11 mouse cellular contexts compared by ENCODE assay signal in genomic region chr7:142092991-142093390, GRCm38 (mm10). TPM values are rescaled to one million over a fixed set of nuclear protein-coding genes. Genes with fewer than 3 reads are reported as not detected.
DNase-seq lines count a peak whose midpoint lies in the region; ATAC-seq and TF ChIP-seq lines count a peak whose summit lies in the region.
"Had no signal": no experiment of that assay in that cellular context is flagged by ENCODE, and none has a peak within 500 bp of the region (broad histone marks: within the 10 kb centered on the region; RNA-seq: fewer than 3 reads in every experiment).

No protein-coding gene starts in this region.

- no peak for TF ChIP-seq CTCF in gastrocnemius, adult 2 months (IDR thresholded peaks at IDR 0.05)
- no peak for TF ChIP-seq CTCF in liver, embryonic 14.5 days (IDR thresholded peaks at IDR 0.05; ENCODE audit: low read depth)

- H3K9ac ChIP-seq in neural tube, embryonic 11.5 days (ENCODE audit: low read length): peak overlapping the region; percentile 35
- H3K9ac ChIP-seq in liver, embryonic 14.5 days (replicated peaks): peak overlapping the region; percentile 98
- H3K9ac ChIP-seq in stomach, embryonic 16.5 days (ENCODE audit: low read length): no peak overlapping the region
- no peak overlapping the region; the same call in 1 of the 2 replicates for H3K9ac ChIP-seq in intestine, embryonic 15.5 days
- H3K9ac ChIP-seq: lung, embryonic 15.5 days had no signal

- H3K9me3 ChIP-seq in neural tube, embryonic 11.5 days (ENCODE audit: control insufficient read depth, low read length): no peaks in the 10 kb centered on the region
- H3K9me3 ChIP-seq in liver, embryonic 14.5 days (ENCODE audit: control insufficient read depth, low read length): no peaks in the 10 kb centered on the region
- H3K9me3 ChIP-seq in stomach, embryonic 16.5 days (replicated peaks; ENCODE audit: control insufficient read depth, low read length): no peaks in the 10 kb centered on the region
- no peaks in the 10 kb centered on the region for H3K9me3 ChIP-seq in intestine, embryonic 15.5 days
- H3K9me3 ChIP-seq: lung, embryonic 15.5 days had no signal

- 45% methylated on average over 1 of the region's 1 CpGs for WGBS in neural tube, embryonic 11.5 days
- 36% methylated on average over 1 of the region's 1 CpGs for WGBS in liver, embryonic 14.5 days (ENCODE audit: insufficient replicate concordance)
- 55% methylated on average over 1 of the region's 1 CpGs for WGBS in stomach, embryonic 16.5 days
- WGBS in intestine, embryonic 15.5 days: 71% methylated on average over 1 of the region's 1 CpGs

- H3K4me2 ChIP-seq in neural tube, embryonic 11.5 days (ENCODE audit: low read depth): peak overlapping the region; percentile 97
- H3K4me2 ChIP-seq in liver, embryonic 14.5 days (ENCODE audit: low read depth): peak overlapping the region; percentile 89
- H3K4me2 ChIP-seq in stomach, embryonic 16.5 days (ENCODE audit: low read depth, low read length): no peak overlapping the region
- H3K4me2 ChIP-seq in intestine, embryonic 15.5 days (replicated peaks): no peak overlapping the region; the same call in 1 of the 2 replicates

- no peak for DNase-seq in gastrocnemius, adult 2 months
- DNase-seq in gastrocnemius, postnatal 25 days: no peak
- no peak for DNase-seq in neural tube, embryonic 11.5 days (ENCODE audit: low spot score)
- DNase-seq in neural tube, embryonic 10.5 days (ENCODE audit: extremely low spot score, low spot score): no peak
- DNase-seq in liver, embryonic 14.5 days (ENCODE audit: low read depth in 3 of 3, low spot score in 3 of 3): no peak
- DNase-seq in urinary bladder, postnatal 36 days (ENCODE audit: low spot score in 2 of 2): no peak
- DNase-seq: B cell, adult 2 months had no signal

- no peaks in the 10 kb centered on the region for H3K36me3 ChIP-seq in neural tube, embryonic 11.5 days (ENCODE audit: control insufficient read depth, insufficient read depth, low read length)
- peaks cover 5% of the 10 kb centered on the region for H3K36me3 ChIP-seq in liver, embryonic 14.5 days (replicated peaks; ENCODE audit: control insufficient read depth, insufficient read depth, low read depth)
- H3K36me3 ChIP-seq in stomach, embryonic 16.5 days (ENCODE audit: control insufficient read depth, insufficient read depth, low read length): no peaks in the 10 kb centered on the region
- no peaks in the 10 kb centered on the region for H3K36me3 ChIP-seq in intestine, embryonic 15.5 days
- H3K36me3 ChIP-seq: lung, embryonic 15.5 days had no signal

- peaks cover 52% of the 10 kb centered on the region for H3K4me1 ChIP-seq in neural tube, embryonic 11.5 days (ENCODE audit: control insufficient read depth, insufficient read depth, low read length)
- H3K4me1 ChIP-seq in liver, embryonic 14.5 days (replicated peaks; ENCODE audit: control insufficient read depth in 2 of 2, insufficient read depth in 2 of 2, low read length in 1 of 2): peaks cover 43 to 56% of the 10 kb centered on the region in 2 experiments
- peaks cover 26% of the 10 kb centered on the region for H3K4me1 ChIP-seq in stomach, embryonic 16.5 days (ENCODE audit: control insufficient read depth, insufficient read depth, low read length)
- H3K4me1 ChIP-seq in intestine, embryonic 15.5 days (replicated peaks): peaks cover 23% of the 10 kb centered on the region

- TF ChIP-seq EP300 in liver, embryonic 14.5 days (IDR thresholded peaks at IDR 0.05; ENCODE audit: low read depth): no peak

- ATAC-seq in neural tube, embryonic 11.5 days (ENCODE audit: insufficient read depth, low FRiP score, low TSS enrichment): no peak
- no peak for ATAC-seq in liver, embryonic 14.5 days (ENCODE audit: insufficient read depth)
- no peak for ATAC-seq in stomach, embryonic 16.5 days (ENCODE audit: insufficient read depth, low FRiP score)
- ATAC-seq in intestine, embryonic 15.5 days: no peak

- peak overlapping the region; percentile 96 for H3K4me3 ChIP-seq in gastrocnemius, adult 2 months
- peak overlapping the region; percentile 87; the same call in 1 of the 2 replicates for H3K4me3 ChIP-seq in neural tube, embryonic 11.5 days (ENCODE audit: low read depth, low read length)
- peak overlapping the region; percentile 79 to 80; a peak in 3 of 4 replicates for H3K4me3 ChIP-seq in liver, embryonic 14.5 days (ENCODE audit: insufficient read depth in 1 of 2, low read depth in 2 of 2, low read length in 2 of 2)
- H3K4me3 ChIP-seq in stomach, embryonic 16.5 days (replicated peaks; ENCODE audit: low read length): peak overlapping the region; percentile 76; the same call in 1 of the 2 replicates
- no peak overlapping the region for H3K4me3 ChIP-seq in intestine, embryonic 15.5 days (replicated peaks)

- peak overlapping the region; percentile 97 for H3K27ac ChIP-seq in gastrocnemius, adult 2 months
- H3K27ac ChIP-seq in neural tube, embryonic 11.5 days (ENCODE audit: low read depth, low read length): no peak overlapping the region
- no peak overlapping the region for H3K27ac ChIP-seq in liver, embryonic 14.5 days
- H3K27ac ChIP-seq in stomach, embryonic 16.5 days (ENCODE audit: low read length): no peak overlapping the region
- no peak overlapping the region for H3K27ac ChIP-seq in intestine, embryonic 15.5 days
- H3K27ac ChIP-seq: kidney, postnatal 0 days; lung, embryonic 15.5 days had no signal

- peaks cover 30% of the 10 kb centered on the region for H3K27me3 ChIP-seq in neural tube, embryonic 11.5 days (ENCODE audit: control insufficient read depth, insufficient read depth, low read length)
- peaks cover 46% of the 10 kb centered on the region for H3K27me3 ChIP-seq in liver, embryonic 14.5 days (ENCODE audit: control insufficient read depth, insufficient read depth, low read length)
- H3K27me3 ChIP-seq in stomach, embryonic 16.5 days (ENCODE audit: control insufficient read depth, insufficient read depth, low read length): peaks cover 32% of the 10 kb centered on the region
- peaks cover 46% of the 10 kb centered on the region for H3K27me3 ChIP-seq in intestine, embryonic 15.5 days (replicated peaks)

- intact Hi-C loops in gastrocnemius, adult 2 months (cut with DNase I): loop anchor here (10.0 kb wide), 2 partner anchors 188 to 192 kb away; no protein-coding TSS in a partner anchor

RNA-seq across cellular contexts. Expression of gene Dusp8, which starts 2.7 kb away (rescaled TPM):
- 10 to 100 TPM; 20.5 to 44.4 TPM for total RNA-seq in gastrocnemius, adult 2 months (2021)
- 10 to 100 TPM; 16.8 to 46.3 TPM for total RNA-seq in gastrocnemius, postnatal 25 days (2021)
- polyA plus RNA-seq in neural tube, embryonic 11.5 days (2014; fragmentation: Nextera tagmentation; extraction: Ambion mirVana): 24.3 and 27.6 TPM in 2 replicates
- polyA plus RNA-seq in liver, embryonic 14.5 days (2012; rRNA removed): 2.5 TPM in 2 replicates
- 3.8 and 4.2 TPM in 2 replicates for polyA plus RNA-seq in liver, embryonic 14.5 days (2014; fragmentation: Nextera tagmentation; extraction: Ambion mirVana)
- 6.4 TPM in 2 replicates for polyA plus RNA-seq in stomach, embryonic 16.5 days (2015; fragmentation: Nextera tagmentation; extraction: Ambion mirVana)
- polyA plus RNA-seq in intestine, embryonic 15.5 days (2015; fragmentation: Nextera tagmentation; extraction: Ambion mirVana): 6.6 TPM in 2 replicates

RNA-seq across cellular contexts. Expression of gene Gm45618, which starts 27.5 kb away (rescaled TPM):
- total RNA-seq in gastrocnemius, adult 2 months (2021): not detected
- not detected for total RNA-seq in gastrocnemius, postnatal 25 days (2021)
- polyA plus RNA-seq in neural tube, embryonic 11.5 days (2014; fragmentation: Nextera tagmentation; extraction: Ambion mirVana): not detected in 2 replicates
- not detected in 2 replicates for polyA plus RNA-seq in liver, embryonic 14.5 days (2012; rRNA removed)
- not detected in 2 replicates for polyA plus RNA-seq in liver, embryonic 14.5 days (2014; fragmentation: Nextera tagmentation; extraction: Ambion mirVana)
- not detected in 2 replicates for polyA plus RNA-seq in stomach, embryonic 16.5 days (2015; fragmentation: Nextera tagmentation; extraction: Ambion mirVana)
- polyA plus RNA-seq in intestine, embryonic 15.5 days (2015; fragmentation: Nextera tagmentation; extraction: Ambion mirVana): not detected in 2 replicates
- polyA plus RNA-seq: kidney, postnatal 0 days; lung, embryonic 15.5 days had no signal

RNA-seq across cellular contexts. Expression of gene Mob2, which starts 32.1 kb away (rescaled TPM):
- 10 to 100 TPM; 52.2 to 53.1 TPM for total RNA-seq in gastrocnemius, adult 2 months (2021)
- total RNA-seq in gastrocnemius, postnatal 25 days (2021): 10 to 100 TPM; 37.8 to 42.9 TPM
- 58.0 and 64.0 TPM in 2 replicates for polyA plus RNA-seq in neural tube, embryonic 11.5 days (2014; fragmentation: Nextera tagmentation; extraction: Ambion mirVana)
- polyA plus RNA-seq in liver, embryonic 14.5 days (2012; rRNA removed): 33.9 and 41.5 TPM in 2 replicates
- 68.8 and 75.6 TPM in 2 replicates for polyA plus RNA-seq in liver, embryonic 14.5 days (2014; fragmentation: Nextera tagmentation; extraction: Ambion mirVana)
- polyA plus RNA-seq in stomach, embryonic 16.5 days (2015; fragmentation: Nextera tagmentation; extraction: Ambion mirVana): 73.9 and 75.9 TPM in 2 replicates
- 57.8 and 61.8 TPM in 2 replicates for polyA plus RNA-seq in intestine, embryonic 15.5 days (2015; fragmentation: Nextera tagmentation; extraction: Ambion mirVana)

RNA-seq across cellular contexts. Expression of gene Gm39115, which starts 42.8 kb away (rescaled TPM):
- not detected for total RNA-seq in gastrocnemius, adult 2 months (2021)
- not detected for total RNA-seq in gastrocnemius, postnatal 25 days (2021)
- not detected in 2 replicates for polyA plus RNA-seq in neural tube, embryonic 11.5 days (2014; fragmentation: Nextera tagmentation; extraction: Ambion mirVana)
- not detected in 2 replicates for polyA plus RNA-seq in liver, embryonic 14.5 days (2012; rRNA removed)
- polyA plus RNA-seq in liver, embryonic 14.5 days (2014; fragmentation: Nextera tagmentation; extraction: Ambion mirVana): not detected in 2 replicates
- not detected in 2 replicates for polyA plus RNA-seq in stomach, embryonic 16.5 days (2015; fragmentation: Nextera tagmentation; extraction: Ambion mirVana)
- not detected in 2 replicates for polyA plus RNA-seq in intestine, embryonic 15.5 days (2015; fragmentation: Nextera tagmentation; extraction: Ambion mirVana)
- polyA plus RNA-seq: kidney, postnatal 0 days; lung, embryonic 15.5 days had no signal

RNA-seq across cellular contexts. Expression of gene Gm45337, which starts 51.4 kb away (rescaled TPM):
- total RNA-seq in gastrocnemius, adult 2 months (2021): not detected
- not detected for total RNA-seq in gastrocnemius, postnatal 25 days (2021)
- polyA plus RNA-seq in neural tube, embryonic 11.5 days (2014; fragmentation: Nextera tagmentation; extraction: Ambion mirVana): not detected in 2 replicates
- not detected in 2 replicates for polyA plus RNA-seq in liver, embryonic 14.5 days (2012; rRNA removed)
- not detected in 2 replicates for polyA plus RNA-seq in liver, embryonic 14.5 days (2014; fragmentation: Nextera tagmentation; extraction: Ambion mirVana)
- polyA plus RNA-seq in stomach, embryonic 16.5 days (2015; fragmentation: Nextera tagmentation; extraction: Ambion mirVana): not detected in 2 replicates
- not detected in 2 replicates for polyA plus RNA-seq in intestine, embryonic 15.5 days (2015; fragmentation: Nextera tagmentation; extraction: Ambion mirVana)
- polyA plus RNA-seq: kidney, postnatal 0 days; lung, embryonic 15.5 days had no signal

Comparison
In these comparisons a context has a peak if more than half of its experiments do, and no peak if none do; other contexts are left out.
1. H3K4me2 ChIP-seq: peak in neural tube, embryonic 11.5 days (single experiment) and liver, embryonic 14.5 days (single experiment); none in stomach, embryonic 16.5 days (single experiment) and intestine, embryonic 15.5 days (single experiment).
2. H3K9ac ChIP-seq: peak in neural tube, embryonic 11.5 days (single experiment) and liver, embryonic 14.5 days (single experiment); none in stomach, embryonic 16.5 days (single experiment) and intestine, embryonic 15.5 days (single experiment).